Mouse (Mus musculus): ENCODE results near the gene Olfr944.

Gene Olfr944

GRCm38 (mm10) chr9:39201620-39202019 is at the start of gene Olfr944:
TSS of gene Olfr944 (plus strand) at chr9:39201920.
- no peak for DNase-seq

GRCm38 (mm10) chr9:39152401-39152800 is 49.3 kb upstream of the Olfr944 start:
- DNase-seq = no peak

GRCm38 (mm10) chr9:39166004-39166403 is 35.7 kb upstream of the Olfr944 start, which contains the start of gene Olfr943:
TSS of gene Olfr943 (plus strand) at chr9:39166304.
- DNase-seq = no peak

GRCm38 (mm10) chr9:39249894-39250293 is 48.2 kb downstream of the Olfr944 start, which contains the start of gene Olfr1537:
TSS of gene Olfr1537 (minus strand) at chr9:39249994.
- DNase-seq = no peak
